Comparison of ENCODE assay signal across 39 mouse cellular contexts in genomic region chr9:122760111-122760510, GRCm38 (mm10). TPM values are rescaled to one million over a fixed set of nuclear protein-coding genes. Genes with fewer than 3 reads are reported as not detected.
"Had no signal": no experiment of that assay in that cellular context is flagged by ENCODE, and none has a peak within 500 bp of the region (broad histone marks: within the 10 kb centered on the region; RNA-seq: fewer than 3 reads in every experiment).

No protein-coding gene starts in this region.

- H3K27me3 ChIP-seq: heart, embryonic 12.5 days; hindbrain, embryonic 13.5 days; hindbrain, embryonic 15.5 days; kidney, embryonic 15.5 days; limb, embryonic 12.5 days; liver, embryonic 13.5 days; liver, embryonic 15.5 days had no signal

- H3K9ac ChIP-seq: heart, embryonic 12.5 days; hindbrain, embryonic 13.5 days; hindbrain, embryonic 15.5 days; kidney, embryonic 15.5 days; limb, embryonic 12.5 days; liver, embryonic 13.5 days; liver, embryonic 15.5 days; liver, postnatal 0 days had no signal

- H3K4me1 ChIP-seq: heart, embryonic 12.5 days; hindbrain, embryonic 13.5 days; hindbrain, embryonic 15.5 days; kidney, embryonic 15.5 days; limb, embryonic 10.5 days; limb, embryonic 12.5 days; liver, embryonic 15.5 days had no signal

- H3K27ac ChIP-seq: heart, embryonic 10.5 days; hindbrain, embryonic 13.5 days; hindbrain, embryonic 15.5 days; hindbrain, postnatal 0 days; kidney, embryonic 15.5 days; kidney, postnatal 0 days; left cerebral cortex, adult 2 months; limb, embryonic 10.5 days; limb, embryonic 12.5 days; liver, embryonic 13.5 days; liver, embryonic 15.5 days had no signal

- ATAC-seq: hindbrain, postnatal 0 days; intestine, embryonic 16.5 days; liver, postnatal 0 days had no signal

- H3K4me2 ChIP-seq: heart, embryonic 12.5 days; hindbrain, embryonic 13.5 days; hindbrain, embryonic 15.5 days; kidney, embryonic 15.5 days; limb, embryonic 12.5 days; liver, embryonic 11.5 days; liver, embryonic 13.5 days; liver, embryonic 15.5 days had no signal

- DNase-seq: gastrocnemius, postnatal 14 days; gastrocnemius, postnatal 36 days; heart, adult 18-20 months; heart, postnatal 14 days; heart, postnatal 36 days; kidney, adult 11 months; kidney, adult 2 months; kidney, adult 9 months; kidney, postnatal 25 days; kidney, postnatal 4 days; liver; liver, embryonic 13.5 days; liver, postnatal 0 days had no signal

- H3K36me3 ChIP-seq: heart, embryonic 10.5 days; heart, embryonic 12.5 days; hindbrain, embryonic 13.5 days; hindbrain, embryonic 15.5 days; kidney, embryonic 15.5 days; limb, embryonic 10.5 days; limb, embryonic 12.5 days; liver, embryonic 13.5 days; liver, embryonic 15.5 days had no signal

- H3K4me3 ChIP-seq: heart, embryonic 10.5 days; heart, embryonic 12.5 days; hindbrain, embryonic 13.5 days; hindbrain, embryonic 15.5 days; kidney, embryonic 15.5 days; layer of hippocampus, adult 2 months; left cerebral cortex, adult 2 months; limb, embryonic 10.5 days; limb, embryonic 12.5 days; liver, embryonic 13.5 days; liver, embryonic 15.5 days had no signal

- H3K9me3 ChIP-seq: heart, embryonic 10.5 days; hindbrain, embryonic 13.5 days; hindbrain, embryonic 15.5 days; kidney, embryonic 15.5 days; limb, embryonic 10.5 days; limb, embryonic 12.5 days; liver, embryonic 13.5 days; liver, embryonic 15.5 days had no signal

RNA-seq across cellular contexts. Expression of gene Topaz1, which starts 13.0 kb away (rescaled TPM):
- total RNA-seq: gastrocnemius, adult 18-20 months; gastrocnemius, adult 8-10 months; gastrocnemius, postnatal 14 days; gastrocnemius, postnatal 36 days; heart, adult 18-20 months; heart, adult 8-10 months; heart, postnatal 14 days; heart, postnatal 36 days; hematopoietic stem cell, adult 5-6 weeks; hindbrain, postnatal 0 days; layer of hippocampus, adult 2 months; layer of hippocampus, postnatal 10 days; layer of hippocampus, postnatal 25 days; left cerebral cortex, adult 2 months; left cerebral cortex, postnatal 36 days had no signal
- polyA plus RNA-seq: heart, embryonic 12.5 days; heart, embryonic 14.5 days; heart, embryonic 16.5 days; hindbrain, embryonic 11.5 days; hindbrain, embryonic 13.5 days; hindbrain, embryonic 15.5 days; hindbrain, postnatal 0 days; intestine, embryonic 14.5 days; intestine, embryonic 16.5 days; kidney, adult 2 months; kidney, embryonic 15.5 days; kidney, postnatal 0 days; limb, embryonic 12.5 days; limb, embryonic 14.5 days; liver, embryonic 11.5 days; liver, embryonic 13.5 days; liver, postnatal 0 days had no signal
